Mouse (Mus musculus): ENCODE measurements around the gene Klf15.

GRCm38 (mm10) chr6:90436192-90436907 is 26.0 kb upstream of the Klf15 start:
- TF ChIP-seq POU5F1 (IDR thresholded peaks at IDR 0.05; ENCODE audit: borderline replicate concordance, low read length) (no peak), CTCF (conservative IDR thresholded peaks at IDR 0.05; ENCODE audit: low read length) (no peak)

Measured in E14TG2a.4 (cell line).